Mouse (Mus musculus) megakaryocyte, embryonic 14.5 days (primary cell): Measurements from ENCODE around the gene Myo1b.

Experiments
- FLI1 ChIP-seq: IDR thresholded peaks from 2 replicates; pipeline ENCODE4 v1.6.1; 2012; ENCODE audit warnings: low read length, inconsistent platforms, mixed read lengths
- GATA1 ChIP-seq: IDR thresholded peaks from 3 replicates; pipeline ENCODE4 v1.6.1; 2012; ENCODE audit warnings: mixed read lengths, low read length, inconsistent platforms, borderline replicate concordance

DNA sequence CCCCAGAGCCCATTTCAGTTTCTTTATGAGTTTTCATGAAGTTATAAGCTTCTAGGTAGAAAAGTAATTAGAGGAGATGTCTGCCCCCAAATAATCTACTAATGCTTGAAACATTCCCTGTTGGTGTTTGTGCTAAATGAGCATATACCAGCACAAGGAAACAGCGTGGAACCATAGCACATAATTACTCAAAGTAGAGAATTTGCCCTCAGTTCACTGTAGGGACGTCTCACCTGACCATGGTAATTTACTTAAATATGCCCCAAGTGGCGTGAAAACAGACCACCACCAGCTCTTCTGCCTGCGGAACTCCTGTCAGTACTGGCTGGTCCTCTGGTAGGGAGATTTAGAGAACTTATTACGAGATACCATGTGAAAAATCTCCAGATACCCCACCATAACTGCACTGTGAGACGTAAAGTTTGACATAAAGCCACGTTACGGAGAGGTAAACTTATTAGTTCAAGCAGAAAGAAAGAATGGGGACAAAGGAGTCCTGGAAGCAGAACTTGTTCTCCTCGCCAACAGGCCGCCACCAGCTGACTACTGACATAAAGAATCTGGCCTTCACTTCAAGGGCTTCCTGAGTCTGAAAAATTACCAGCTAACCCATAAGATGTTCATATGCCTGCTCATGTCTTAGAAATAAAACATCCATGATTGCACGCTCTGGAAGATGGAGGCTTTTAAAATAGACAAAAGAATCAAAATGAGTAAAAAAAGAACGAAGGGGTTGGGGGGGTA, 111.4 kb downstream of the Myo1b start:
- TF ChIP-seq GATA1 = no peak
- TF ChIP-seq FLI1 = no peak
